Mouse (Mus musculus): ENCODE results near the gene Rtn4ip1. TPM values are rescaled to one million over a fixed set of nuclear protein-coding genes. Genes with fewer than 3 reads are reported as not detected.

Rtn4ip1 gene
- polyA plus RNA-seq, 1 experiment from 2014 or later = 16.4 TPM

DNA sequence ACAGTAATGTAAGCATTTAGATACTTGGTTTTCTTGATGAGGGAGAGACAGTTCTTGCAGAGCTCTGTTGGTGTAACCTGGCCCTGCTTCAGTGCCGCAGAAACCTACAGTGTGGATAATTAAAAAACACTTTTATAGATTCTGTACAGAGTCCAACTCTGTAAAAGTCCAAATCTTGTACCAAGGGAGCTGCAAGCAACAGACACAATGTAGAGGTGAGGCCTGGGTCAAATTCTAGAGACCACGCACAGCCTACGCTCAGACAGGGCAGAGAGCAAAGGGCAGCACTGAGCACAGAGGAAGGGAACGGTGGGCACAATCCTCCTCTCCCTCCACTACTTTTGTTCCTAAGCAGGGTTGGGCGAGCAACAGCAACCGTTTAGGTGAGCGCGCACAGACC, 5.5 kb upstream of the Rtn4ip1 start:
- Histone ChIP-seq H3K4me1 (ENCODE audit: control insufficient read depth, insufficient read depth, low read depth, low read length) (peaks cover 3% of the 10 kb centered on the region), H3K27ac (ENCODE audit: low read depth, low read length) (no peak overlapping the region), H3K9me3 (ENCODE audit: control insufficient read depth, low read length) (no peaks in the 10 kb centered on the region), H3K36me3 (ENCODE audit: control insufficient read depth, insufficient read depth, low read length) (peaks cover 9% of the 10 kb centered on the region; the same call in 1 of the 2 replicates), H3K27me3 (replicated peaks; ENCODE audit: control insufficient read depth, insufficient read depth, low read length) (no peaks in the 10 kb centered on the region), H3K4me2 (ENCODE audit: low read length) (no peak overlapping the region), H3K4me3 (ENCODE audit: low read length) (no peak overlapping the region), H3K9ac (ENCODE audit: low read depth, low read length) (no peak overlapping the region)
- 93% methylated on average over 8 of the region's 8 CpGs for WGBS
- no peak for ATAC-seq

DNA sequence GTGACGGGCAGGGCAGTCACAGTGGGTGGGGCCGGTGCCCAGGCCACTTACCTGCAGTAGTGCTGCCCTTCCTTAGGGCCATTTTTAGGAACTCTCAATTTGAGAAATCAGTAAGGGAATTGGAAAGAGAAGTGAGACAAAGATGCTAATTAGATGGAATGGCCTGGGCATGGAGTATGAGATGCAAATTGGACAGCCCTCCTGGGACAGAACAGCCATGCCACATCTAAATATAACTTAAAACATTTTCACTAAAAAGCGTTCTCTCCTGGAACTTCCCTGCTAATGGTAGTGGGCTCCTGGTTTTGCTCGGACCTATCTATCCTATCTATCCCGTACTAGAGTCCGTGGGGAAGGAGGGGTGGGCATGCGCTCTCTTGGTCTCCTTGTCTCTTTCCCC, 3.3 kb upstream of the Rtn4ip1 start:
- H3K4me3 ChIP-seq (ENCODE audit: low read length) = no peak overlapping the region
- no peak overlapping the region for H3K4me2 ChIP-seq (ENCODE audit: low read length)
- peaks cover 11% of the 10 kb centered on the region for H3K4me1 ChIP-seq (ENCODE audit: control insufficient read depth, insufficient read depth, low read depth, low read length)
- peaks cover 6% of the 10 kb centered on the region; the same call in 1 of the 2 replicates for H3K36me3 ChIP-seq (ENCODE audit: control insufficient read depth, insufficient read depth, low read length)
- H3K27me3 ChIP-seq (replicated peaks; ENCODE audit: control insufficient read depth, insufficient read depth, low read length) = no peaks in the 10 kb centered on the region
- H3K27ac ChIP-seq (ENCODE audit: low read depth, low read length) = no peak overlapping the region
- no peak overlapping the region for H3K9ac ChIP-seq (ENCODE audit: low read depth, low read length)
- WGBS = 95% methylated on average over 7 of the region's 7 CpGs
- ATAC-seq = no peak
- no peaks in the 10 kb centered on the region for H3K9me3 ChIP-seq (ENCODE audit: control insufficient read depth, low read length)

- Histone ChIP-seq H3K27me3 (replicated peaks; ENCODE audit: control insufficient read depth, insufficient read depth, low read length) (no peaks in the 10 kb centered on the region), H3K9me3 (ENCODE audit: control insufficient read depth, low read length) (no peaks in the 10 kb centered on the region), H3K4me1 (ENCODE audit: control insufficient read depth, insufficient read depth, low read depth, low read length) (peaks cover 11% of the 10 kb centered on the region), H3K4me3 (ENCODE audit: low read length) (peak overlapping the region; percentile 79), H3K27ac (ENCODE audit: low read depth, low read length) (peak overlapping the region; percentile 74; the same call in 1 of the 2 replicates), H3K9ac (ENCODE audit: low read depth, low read length) (peak overlapping the region; percentile 80), H3K4me2 (ENCODE audit: low read length) (peak overlapping the region; percentile 67), H3K36me3 (ENCODE audit: control insufficient read depth, insufficient read depth, low read length) (no peaks in the 10 kb centered on the region)
- 12% methylated on average over 21 of the region's 30 CpGs for WGBS
- ATAC-seq = peak; percentile 77; the same call in 1 of the 2 replicates
Measured at GRCm38 (mm10) chr10:43900883-43901570, 580 bp upstream of the Rtn4ip1 start.

DNA sequence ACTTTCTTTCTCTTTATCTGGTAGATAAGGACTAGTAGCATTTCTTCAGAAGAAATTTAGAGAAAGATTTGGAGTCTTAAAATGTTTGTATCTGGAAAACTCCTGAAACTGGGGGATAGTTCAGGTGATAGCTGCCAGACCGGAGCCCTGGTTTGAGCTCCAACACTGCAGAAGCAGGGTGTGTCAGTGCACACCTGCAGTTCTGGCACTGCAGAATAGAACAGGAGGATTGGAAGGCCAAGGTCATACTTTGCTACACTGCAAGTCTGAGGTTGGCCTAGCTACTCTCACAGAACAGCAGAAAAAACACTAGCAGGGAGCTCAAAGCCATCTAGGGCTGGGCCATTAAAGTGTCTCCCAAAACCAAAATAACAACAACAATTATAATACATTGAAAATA, 3.0 kb downstream of the Rtn4ip1 start:
- H3K4me1 ChIP-seq (ENCODE audit: control insufficient read depth, insufficient read depth, low read depth, low read length) = peaks cover 11% of the 10 kb centered on the region
- no peak overlapping the region for H3K4me2 ChIP-seq (ENCODE audit: low read length)
- H3K4me3 ChIP-seq (ENCODE audit: low read length) = no peak overlapping the region
- H3K27me3 ChIP-seq (replicated peaks; ENCODE audit: control insufficient read depth, insufficient read depth, low read length) = no peaks in the 10 kb centered on the region
- H3K9me3 ChIP-seq (ENCODE audit: control insufficient read depth, low read length) = no peaks in the 10 kb centered on the region
- H3K36me3 ChIP-seq (ENCODE audit: control insufficient read depth, insufficient read depth, low read length) = no peaks in the 10 kb centered on the region
- WGBS = 90% methylated on average over 1 of the region's 1 CpGs
- ATAC-seq = no peak
- H3K9ac ChIP-seq (ENCODE audit: low read depth, low read length) = no peak overlapping the region
- no peak overlapping the region for H3K27ac ChIP-seq (ENCODE audit: low read depth, low read length)

DNA sequence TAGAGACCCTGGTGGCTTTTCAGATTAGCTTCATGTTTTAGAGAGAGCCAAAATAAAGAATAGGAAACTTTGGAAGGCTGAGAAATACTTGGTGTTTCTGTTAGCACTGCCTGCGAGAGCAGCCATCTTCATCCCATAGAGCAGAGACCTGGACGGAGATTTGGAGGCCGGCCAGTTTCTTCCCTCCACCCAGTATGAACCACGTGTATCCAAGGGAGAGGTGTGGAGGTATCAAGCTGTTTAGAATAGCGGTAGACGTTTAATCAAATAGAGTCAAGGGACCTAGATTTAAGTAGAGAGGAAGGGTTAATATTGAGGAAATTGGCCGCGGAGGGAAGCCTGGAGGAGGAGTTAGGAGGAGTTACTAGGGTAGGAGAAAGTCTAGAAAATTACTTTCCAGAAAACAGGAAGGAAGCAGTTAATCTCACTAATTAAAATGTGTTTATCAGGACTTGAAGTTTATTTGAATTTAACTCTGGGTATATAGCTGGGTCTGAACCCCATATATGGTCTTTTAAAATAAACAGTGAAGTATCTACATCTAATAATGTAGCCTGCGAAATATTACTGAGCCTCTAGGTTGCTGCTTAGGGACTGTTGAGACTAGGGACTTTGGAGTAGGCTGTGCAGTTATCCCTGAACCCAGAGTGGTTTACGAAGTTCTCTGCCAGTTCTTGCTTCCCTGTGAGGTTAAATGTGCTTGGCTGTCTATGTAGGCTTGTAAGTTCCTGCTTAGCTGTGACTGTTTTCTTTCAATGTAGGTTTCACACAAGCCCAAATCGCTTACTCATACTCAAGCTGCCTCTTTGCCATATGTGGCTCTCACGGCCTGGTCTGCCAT, 8.6 kb downstream of the Rtn4ip1 start:
- H3K36me3 ChIP-seq (ENCODE audit: control insufficient read depth, insufficient read depth, low read length) = peaks cover 3% of the 10 kb centered on the region; the same call in 1 of the 2 replicates
- H3K27ac ChIP-seq (ENCODE audit: low read depth, low read length) = no peak overlapping the region
- no peak overlapping the region for H3K9ac ChIP-seq (ENCODE audit: low read depth, low read length)
- no peak overlapping the region for H3K4me2 ChIP-seq (ENCODE audit: low read length)
- H3K9me3 ChIP-seq (ENCODE audit: control insufficient read depth, low read length) = no peaks in the 10 kb centered on the region
- no peak for ATAC-seq
- H3K27me3 ChIP-seq (replicated peaks; ENCODE audit: control insufficient read depth, insufficient read depth, low read length) = no peaks in the 10 kb centered on the region
- H3K4me1 ChIP-seq (ENCODE audit: control insufficient read depth, insufficient read depth, low read depth, low read length) = no peaks in the 10 kb centered on the region
- H3K4me3 ChIP-seq (ENCODE audit: low read length) = no peak overlapping the region
- 89% methylated on average over 12 of the region's 12 CpGs for WGBS

- no peaks in the 10 kb centered on the region for H3K9me3 ChIP-seq (ENCODE audit: control insufficient read depth, low read length)
- H3K27me3 ChIP-seq (replicated peaks; ENCODE audit: control insufficient read depth, insufficient read depth, low read length) = no peaks in the 10 kb centered on the region
- no peak for ATAC-seq
- no peak overlapping the region for H3K4me2 ChIP-seq (ENCODE audit: low read length)
- H3K36me3 ChIP-seq (ENCODE audit: control insufficient read depth, insufficient read depth, low read length) = peaks cover 3% of the 10 kb centered on the region; the same call in 1 of the 2 replicates
- H3K4me3 ChIP-seq (ENCODE audit: low read length) = no peak overlapping the region
- no peaks in the 10 kb centered on the region for H3K4me1 ChIP-seq (ENCODE audit: control insufficient read depth, insufficient read depth, low read depth, low read length)
- no peak overlapping the region for H3K9ac ChIP-seq (ENCODE audit: low read depth, low read length)
- WGBS = 93% methylated on average over 8 of the region's 8 CpGs
- H3K27ac ChIP-seq (ENCODE audit: low read depth, low read length) = no peak overlapping the region
Measured at GRCm38 (mm10) chr10:43910873-43911142, 9.2 kb downstream of the Rtn4ip1 start.

DNA sequence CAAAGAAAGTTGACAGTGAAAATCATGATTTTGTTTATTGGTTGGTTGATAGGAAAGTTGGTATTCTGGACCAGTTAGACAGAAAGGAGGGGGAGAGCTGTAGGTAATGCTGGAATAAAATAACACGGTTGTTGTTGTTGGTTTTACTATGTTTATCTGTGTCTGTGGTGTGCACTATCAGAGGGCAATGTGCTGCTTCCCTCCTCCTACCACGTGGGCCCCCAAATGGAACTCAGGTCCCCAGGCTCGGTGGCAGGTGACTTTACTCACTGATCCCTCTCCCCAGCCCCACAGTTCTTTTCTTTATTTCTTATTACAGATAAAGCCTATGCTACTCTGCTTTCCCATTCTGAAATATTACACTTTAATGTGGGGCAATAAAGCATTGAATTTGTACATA, 10.6 kb downstream of the Rtn4ip1 start:
- Histone ChIP-seq H3K4me1 (ENCODE audit: control insufficient read depth, insufficient read depth, low read depth, low read length) (no peaks in the 10 kb centered on the region), H3K27me3 (replicated peaks; ENCODE audit: control insufficient read depth, insufficient read depth, low read length) (no peaks in the 10 kb centered on the region), H3K4me3 (ENCODE audit: low read length) (no peak overlapping the region), H3K27ac (ENCODE audit: low read depth, low read length) (no peak overlapping the region), H3K9me3 (ENCODE audit: control insufficient read depth, low read length) (no peaks in the 10 kb centered on the region), H3K4me2 (ENCODE audit: low read length) (no peak overlapping the region), H3K9ac (ENCODE audit: low read depth, low read length) (no peak overlapping the region), H3K36me3 (ENCODE audit: control insufficient read depth, insufficient read depth, low read length) (peaks cover 3% of the 10 kb centered on the region; the same call in 1 of the 2 replicates)
- WGBS = 90% methylated on average over 3 of the region's 3 CpGs
- ATAC-seq = no peak

DNA sequence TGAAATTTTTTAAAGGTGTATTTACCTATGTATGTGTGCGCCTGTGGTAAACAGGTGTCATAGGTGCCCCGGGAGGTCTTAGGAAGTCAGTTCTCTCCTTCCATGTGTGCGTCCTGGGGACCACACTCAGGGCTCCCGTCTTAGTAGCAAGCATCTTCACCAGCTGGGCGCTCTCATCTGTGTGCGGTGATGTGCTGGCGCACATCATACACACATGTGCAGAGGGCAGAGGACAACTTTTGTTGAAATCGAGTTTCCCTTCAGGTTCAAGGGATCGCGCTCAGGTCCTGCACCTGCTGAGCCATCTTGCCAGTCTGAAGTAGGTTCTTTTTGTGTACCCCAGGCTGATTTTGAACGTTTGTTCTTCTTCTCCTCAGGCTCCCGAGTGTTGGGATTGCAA, 14.6 kb downstream of the Rtn4ip1 start:
- H3K4me1 ChIP-seq (ENCODE audit: control insufficient read depth, insufficient read depth, low read depth, low read length) = no peaks in the 10 kb centered on the region
- no peak overlapping the region for H3K4me2 ChIP-seq (ENCODE audit: low read length)
- no peak overlapping the region for H3K9ac ChIP-seq (ENCODE audit: low read depth, low read length)
- H3K9me3 ChIP-seq (ENCODE audit: control insufficient read depth, low read length) = no peaks in the 10 kb centered on the region
- no peak overlapping the region for H3K27ac ChIP-seq (ENCODE audit: low read depth, low read length)
- 84% methylated on average over 12 of the region's 12 CpGs for WGBS
- ATAC-seq = no peak
- H3K36me3 ChIP-seq (ENCODE audit: control insufficient read depth, insufficient read depth, low read length) = no peaks in the 10 kb centered on the region
- no peak overlapping the region for H3K4me3 ChIP-seq (ENCODE audit: low read length)
- no peaks in the 10 kb centered on the region for H3K27me3 ChIP-seq (replicated peaks; ENCODE audit: control insufficient read depth, insufficient read depth, low read length)

DNA sequence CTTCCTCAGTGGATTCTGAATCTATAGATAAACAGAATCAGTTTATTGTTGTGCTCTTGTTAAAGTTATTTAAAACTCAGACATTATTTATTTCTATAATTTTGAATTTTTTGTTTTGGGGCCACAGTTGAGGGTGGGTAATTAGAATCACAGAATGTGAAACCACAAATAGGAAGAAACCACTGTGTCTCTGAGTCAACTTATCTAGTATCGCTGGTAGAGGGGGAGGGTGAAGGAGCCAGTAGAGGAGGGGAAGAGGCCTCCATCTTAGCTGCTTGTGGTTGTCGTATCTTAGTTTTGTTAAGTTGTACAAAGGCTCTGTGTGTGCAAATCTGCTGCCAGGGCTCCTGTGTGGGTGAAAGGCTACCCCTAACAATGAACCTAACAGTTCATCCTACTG, 15.1 kb downstream of the Rtn4ip1 start:
- H3K27ac ChIP-seq (ENCODE audit: low read depth, low read length) = no peak overlapping the region
- H3K27me3 ChIP-seq (replicated peaks; ENCODE audit: control insufficient read depth, insufficient read depth, low read length) = no peaks in the 10 kb centered on the region
- no peak for ATAC-seq
- H3K4me1 ChIP-seq (ENCODE audit: control insufficient read depth, insufficient read depth, low read depth, low read length) = no peaks in the 10 kb centered on the region
- H3K9ac ChIP-seq (ENCODE audit: low read depth, low read length) = no peak overlapping the region
- no peaks in the 10 kb centered on the region for H3K36me3 ChIP-seq (ENCODE audit: control insufficient read depth, insufficient read depth, low read length)
- no peak overlapping the region for H3K4me3 ChIP-seq (ENCODE audit: low read length)
- WGBS = 77% methylated on average over 2 of the region's 2 CpGs
- H3K4me2 ChIP-seq (ENCODE audit: low read length) = no peak overlapping the region
- H3K9me3 ChIP-seq (ENCODE audit: control insufficient read depth, low read length) = no peaks in the 10 kb centered on the region
